Comparison of ENCODE assay signal across 9 mouse cellular contexts in the genomic region with DNA sequence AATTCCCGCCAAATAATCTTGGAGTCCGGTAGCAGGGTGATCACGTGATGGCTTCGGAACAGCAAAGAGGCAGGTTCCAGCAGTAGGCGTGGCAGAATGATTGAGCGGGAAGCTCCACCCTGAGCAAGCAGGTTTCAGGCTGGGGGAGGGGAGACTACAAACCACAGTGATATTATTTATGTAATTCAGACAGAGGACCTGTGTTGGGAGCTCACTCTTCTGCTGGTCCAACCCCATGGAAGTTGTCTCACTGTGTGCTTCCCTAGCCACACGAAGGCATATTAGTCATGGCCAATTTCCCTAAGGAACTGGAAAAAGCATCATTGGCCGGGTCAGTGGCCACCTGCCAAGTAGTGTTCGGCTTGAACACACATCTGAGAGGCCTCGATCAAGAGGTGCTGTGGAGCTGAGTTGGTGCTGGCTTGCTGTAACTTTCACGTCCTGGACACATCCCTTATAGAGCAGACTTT. TPM values are rescaled to one million over a fixed set of nuclear protein-coding genes. Genes with fewer than 3 reads are reported as not detected.
DNase-seq lines count a peak whose midpoint lies in the region; ATAC-seq lines count a peak whose summit lies in the region.
"Had no signal": no experiment of that assay in that cellular context is flagged by ENCODE, and none has a peak within 500 bp of the region (broad histone marks: within the 10 kb centered on the region; RNA-seq: fewer than 3 reads in every experiment).

No protein-coding gene starts in this region.

- H3K9me3 ChIP-seq in kidney, embryonic 14.5 days (ENCODE audit: control insufficient read depth, low read length), result no peaks in the 10 kb centered on the region
- H3K9me3 ChIP-seq in forebrain, embryonic 15.5 days, result no peaks in the 10 kb centered on the region

- ATAC-seq in kidney, embryonic 14.5 days (ENCODE audit: low FRiP score, low TSS enrichment), result no peak
- no peak for ATAC-seq in forebrain, embryonic 15.5 days (replicated peaks)

- H3K4me1 ChIP-seq in kidney, embryonic 14.5 days (ENCODE audit: control insufficient read depth, insufficient read depth, low read length), result 0 out of 2 replicates have a peak, but pooled peaks cover 9% of the 10 kb centered on the region
- peaks cover 9% of the 10 kb centered on the region for H3K4me1 ChIP-seq in forebrain, embryonic 15.5 days

- H3K4me2 ChIP-seq in kidney, embryonic 14.5 days (replicated peaks; ENCODE audit: low read depth, low read length), result no peak overlapping the region
- no peak overlapping the region for H3K4me2 ChIP-seq in forebrain, embryonic 15.5 days (replicated peaks)

- H3K4me3 ChIP-seq in kidney, embryonic 14.5 days (ENCODE audit: low read length), result no peak overlapping the region
- H3K4me3 ChIP-seq in forebrain, embryonic 15.5 days, result no peak overlapping the region

- no peaks in the 10 kb centered on the region for H3K27me3 ChIP-seq in kidney, embryonic 14.5 days (ENCODE audit: control insufficient read depth, insufficient read depth, low read length)
- no peaks in the 10 kb centered on the region for H3K27me3 ChIP-seq in forebrain, embryonic 15.5 days

- WGBS in kidney, embryonic 14.5 days, result 49% methylated on average over 11 of the region's 11 CpGs
- 63% methylated on average over 11 of the region's 11 CpGs for WGBS in forebrain, embryonic 15.5 days

- H3K36me3 ChIP-seq in kidney, embryonic 14.5 days (ENCODE audit: control insufficient read depth, insufficient read depth, low read length), result no peaks in the 10 kb centered on the region
- no peaks in the 10 kb centered on the region for H3K36me3 ChIP-seq in forebrain, embryonic 15.5 days

- DNase-seq in ovary, postnatal 14 days (ENCODE audit: low spot score), result peak; percentile 26
- DNase-seq in ovary, adult 18-20 months (ENCODE audit: low spot score), result no peak
- peak; percentile 24 for DNase-seq in gastrocnemius, adult 18-20 months (ENCODE audit: low spot score)
- peak; percentile 33 to 55 for DNase-seq in lung, postnatal 4 days
- DNase-seq in right cerebral cortex, postnatal 25 days, result no peak
- DNase-seq in urinary bladder, adult 18-20 months (ENCODE audit: low spot score in 2 of 2), result no peak

- H3K9ac ChIP-seq in kidney, embryonic 14.5 days (ENCODE audit: low read depth, low read length), result no peak overlapping the region
- H3K9ac ChIP-seq in forebrain, embryonic 15.5 days (replicated peaks), result no peak overlapping the region

- H3K27ac ChIP-seq in kidney, embryonic 14.5 days (ENCODE audit: low read depth, low read length), result peak overlapping the region; percentile 38; the same call in 1 of the 2 replicates
- H3K27ac ChIP-seq in forebrain, embryonic 15.5 days (replicated peaks), result no peak overlapping the region

RNA-seq across cellular contexts. Expression of gene Tnfsf10, which starts 36.5 kb away (rescaled TPM):
- 1 to 10 TPM; 2.6 to 2.8 TPM for total RNA-seq in gastrocnemius, adult 18-20 months (2021)
- 0.10 and 0.38 TPM in 2 replicates for polyA plus RNA-seq in kidney, embryonic 14.5 days (2014; fragmentation: Nextera tagmentation; extraction: Ambion mirVana)
- polyA plus RNA-seq in forebrain, embryonic 15.5 days (2015; fragmentation: Nextera tagmentation; extraction: Ambion mirVana), result 0.10 and 0.17 TPM in 2 replicates
- polyA plus RNA-seq: neural tube, embryonic 11.5 days had no signal

Comparison
In these comparisons a context has a peak if more than half of its experiments do, and no peak if none do; other contexts are left out.
1. DNase-seq: peak in ovary, postnatal 14 days (single experiment), gastrocnemius, adult 18-20 months (single experiment) and lung, postnatal 4 days (2 of 2); none in ovary, adult 18-20 months (single experiment), right cerebral cortex, postnatal 25 days (single experiment) and urinary bladder, adult 18-20 months (0 of 2).